Mouse (Mus musculus): ENCODE measurements at regions not wholly inside any gene's neighbourhood (a gene's known extent, or its start where the extent isn't known, plus 50 kb on each side); places are given as distances from the start of the nearest gene placed in this dataset.

- Histone ChIP-seq H3K27ac (ENCODE audit: low read length) (no peak overlapping the region), H3K4me2 (replicated peaks; ENCODE audit: low read depth, low read length) (no peak overlapping the region), H3K9ac (replicated peaks; ENCODE audit: low read length) (no peak overlapping the region), H3K27me3 (ENCODE audit: insufficient read depth, low read length) (no peaks in the 10 kb centered on the region), H3K36me3 (ENCODE audit: insufficient read depth, low read length) (no peaks in the 10 kb centered on the region), H3K4me1 (ENCODE audit: insufficient read depth, low read length) (no peaks in the 10 kb centered on the region), H3K4me3 (ENCODE audit: low read length) (no peak overlapping the region), H3K9me3 (ENCODE audit: low read length) (no peaks in the 10 kb centered on the region)
- 89% methylated on average over 19 of the region's 19 CpGs for WGBS
- ATAC-seq (ENCODE audit: low FRiP score, low TSS enrichment), result no peak
Observed at GRCm38 (mm10) chr10:110642065-110642690, 103.1 kb upstream of the E2f7 start.

- H3K9me3 ChIP-seq (ENCODE audit: low read length), result no peaks in the 10 kb centered on the region
- H3K9ac ChIP-seq (replicated peaks; ENCODE audit: low read length), result no peak overlapping the region
- no peaks in the 10 kb centered on the region for H3K27me3 ChIP-seq (ENCODE audit: insufficient read depth, low read length)
- H3K36me3 ChIP-seq (ENCODE audit: insufficient read depth, low read length), result no peaks in the 10 kb centered on the region
- H3K4me3 ChIP-seq (ENCODE audit: low read length), result no peak overlapping the region
- WGBS, result 91% methylated on average over 7 of the region's 7 CpGs
- ATAC-seq (ENCODE audit: low FRiP score, low TSS enrichment), result no peak
- H3K4me2 ChIP-seq (replicated peaks; ENCODE audit: low read depth, low read length), result no peak overlapping the region
- no peak overlapping the region for H3K27ac ChIP-seq (ENCODE audit: low read length)
- H3K4me1 ChIP-seq (ENCODE audit: insufficient read depth, low read length), result no peaks in the 10 kb centered on the region
Observed at GRCm38 (mm10) chr10:110647603-110648002, 97.6 kb upstream of the E2f7 start.

- Histone ChIP-seq H3K4me2 (replicated peaks; ENCODE audit: low read depth, low read length) (no peak overlapping the region), H3K4me3 (ENCODE audit: low read length) (no peak overlapping the region), H3K9ac (replicated peaks; ENCODE audit: low read length) (no peak overlapping the region), H3K27me3 (ENCODE audit: insufficient read depth, low read length) (no peaks in the 10 kb centered on the region), H3K4me1 (ENCODE audit: insufficient read depth, low read length) (no peaks in the 10 kb centered on the region), H3K36me3 (ENCODE audit: insufficient read depth, low read length) (no peaks in the 10 kb centered on the region), H3K9me3 (ENCODE audit: low read length) (no peaks in the 10 kb centered on the region), H3K27ac (ENCODE audit: low read length) (no peak overlapping the region)
- ATAC-seq (ENCODE audit: low FRiP score, low TSS enrichment), result no peak
- 68% methylated on average over 6 of the region's 6 CpGs for WGBS
Observed at GRCm38 (mm10) chr10:110650107-110650506, 95.1 kb upstream of the E2f7 start.

- no peaks in the 10 kb centered on the region for H3K36me3 ChIP-seq (ENCODE audit: insufficient read depth, low read length)
- no peaks in the 10 kb centered on the region for H3K4me1 ChIP-seq (ENCODE audit: insufficient read depth, low read length)
- no peak overlapping the region for H3K27ac ChIP-seq (ENCODE audit: low read length)
- no peak for ATAC-seq (ENCODE audit: low FRiP score, low TSS enrichment)
- no peak overlapping the region for H3K9ac ChIP-seq (replicated peaks; ENCODE audit: low read length)
- no peaks in the 10 kb centered on the region for H3K9me3 ChIP-seq (ENCODE audit: low read length)
- no peak overlapping the region for H3K4me3 ChIP-seq (ENCODE audit: low read length)
- no peaks in the 10 kb centered on the region for H3K27me3 ChIP-seq (ENCODE audit: insufficient read depth, low read length)
- no peak overlapping the region for H3K4me2 ChIP-seq (replicated peaks; ENCODE audit: low read depth, low read length)
Observed at GRCm38 (mm10) chr10:110650851-110651250, 94.4 kb upstream of the E2f7 start.

- Histone ChIP-seq H3K4me1 (ENCODE audit: insufficient read depth, low read length) (no peaks in the 10 kb centered on the region), H3K27me3 (ENCODE audit: insufficient read depth, low read length) (no peaks in the 10 kb centered on the region), H3K4me2 (replicated peaks; ENCODE audit: low read depth, low read length) (no peak overlapping the region), H3K9me3 (ENCODE audit: low read length) (no peaks in the 10 kb centered on the region), H3K9ac (replicated peaks; ENCODE audit: low read length) (no peak overlapping the region), H3K36me3 (ENCODE audit: insufficient read depth, low read length) (no peaks in the 10 kb centered on the region), H3K4me3 (ENCODE audit: low read length) (no peak overlapping the region), H3K27ac (ENCODE audit: low read length) (no peak overlapping the region)
- WGBS, result 85% methylated on average over 6 of the region's 6 CpGs
- ATAC-seq (ENCODE audit: low FRiP score, low TSS enrichment), result no peak
Observed at GRCm38 (mm10) chr10:110654070-110654469, 91.2 kb upstream of the E2f7 start.

- Histone ChIP-seq H3K9me3 (ENCODE audit: low read length) (no peaks in the 10 kb centered on the region), H3K27me3 (ENCODE audit: insufficient read depth, low read length) (no peaks in the 10 kb centered on the region), H3K36me3 (ENCODE audit: insufficient read depth, low read length) (no peaks in the 10 kb centered on the region), H3K4me1 (ENCODE audit: insufficient read depth, low read length) (no peaks in the 10 kb centered on the region), H3K4me3 (ENCODE audit: low read length) (no peak overlapping the region), H3K9ac (replicated peaks; ENCODE audit: low read length) (no peak overlapping the region), H3K4me2 (replicated peaks; ENCODE audit: low read depth, low read length) (no peak overlapping the region), H3K27ac (ENCODE audit: low read length) (no peak overlapping the region)
- WGBS, result 85% methylated on average over 4 of the region's 4 CpGs
- no peak for ATAC-seq (ENCODE audit: low FRiP score, low TSS enrichment)
Observed at GRCm38 (mm10) chr10:110658153-110658695, 87.0 kb upstream of the E2f7 start.

- Histone ChIP-seq H3K9me3 (ENCODE audit: low read length) (no peaks in the 10 kb centered on the region), H3K27ac (ENCODE audit: low read length) (no peak overlapping the region), H3K4me3 (ENCODE audit: low read length) (no peak overlapping the region), H3K4me1 (ENCODE audit: insufficient read depth, low read length) (no peaks in the 10 kb centered on the region), H3K36me3 (ENCODE audit: insufficient read depth, low read length) (no peaks in the 10 kb centered on the region), H3K4me2 (replicated peaks; ENCODE audit: low read depth, low read length) (no peak overlapping the region), H3K9ac (replicated peaks; ENCODE audit: low read length) (no peak overlapping the region), H3K27me3 (ENCODE audit: insufficient read depth, low read length) (no peaks in the 10 kb centered on the region)
- ATAC-seq (ENCODE audit: low FRiP score, low TSS enrichment), result peak; percentile 80; the same call in 1 of the 2 replicates
- WGBS, result 53% methylated on average over 4 of the region's 4 CpGs
Observed at GRCm38 (mm10) chr10:110676503-110676902, 68.7 kb upstream of the E2f7 start.

Measured in kidney, embryonic 16.5 days (tissue).